Mouse (Mus musculus) stomach, postnatal 0 days (tissue): ENCODE measurements at regions not wholly inside any gene's neighbourhood (a gene's known extent, or its start where the extent isn't known, plus 50 kb on each side); places are given as distances from the start of the nearest gene placed in this dataset.

Experiments used
- CTCF ChIP-seq: IDR thresholded peaks from 2 replicates; pipeline ENCODE4 v1.5.1; 2016; ENCODE audit warnings: antibody characterized with exemption, low read depth, mild to moderate bottlenecking, moderate library complexity
- EP300 ChIP-seq: optimal IDR thresholded peaks from 2 replicates; pipeline ENCODE3; 2016; ENCODE audit warnings: antibody characterized with exemption

- TF ChIP-seq CTCF: no peak
- TF ChIP-seq EP300: no peak
Observed at GRCm38 (mm10) chr9:46423184-46423967, 103.6 kb upstream of the 4931429L15Rik start.
